Mouse (Mus musculus) spleen, adult 2 months (tissue): ENCODE data around the gene Olfr1371.

ENCODE experiments used
- CTCF ChIP-seq: fragments of 200-500 bp; IDR thresholded peaks from 2 replicates; pipeline ENCODE4 v1.5.1; 2011; ENCODE audit warnings: mild to moderate bottlenecking, inconsistent platforms; ENCODE audit not compliant: insufficient read depth, insufficient read length, insufficient replicate concordance; ENCODE audit errors: extremely low read depth
- POLR2A ChIP-seq: fragments of 200-500 bp; IDR thresholded peaks from 2 replicates; pipeline ENCODE4 v1.6.1; 2011; ENCODE audit warnings: low read depth, low read length, inconsistent platforms

- no peak for TF ChIP-seq CTCF
- no peak for TF ChIP-seq POLR2A
Measured at GRCm38 (mm10) chr11:52251770-52252169, 38.0 kb upstream of the Olfr1371 start.
